Mouse (Mus musculus): ENCODE data around the gene Dmpk. TPM values are rescaled to one million over a fixed set of nuclear protein-coding genes. Genes with fewer than 3 reads are reported as not detected.

Dmpk gene
- polyA plus RNA-seq, 1 experiment from 2014 or later, result 9.4 TPM

DNA sequence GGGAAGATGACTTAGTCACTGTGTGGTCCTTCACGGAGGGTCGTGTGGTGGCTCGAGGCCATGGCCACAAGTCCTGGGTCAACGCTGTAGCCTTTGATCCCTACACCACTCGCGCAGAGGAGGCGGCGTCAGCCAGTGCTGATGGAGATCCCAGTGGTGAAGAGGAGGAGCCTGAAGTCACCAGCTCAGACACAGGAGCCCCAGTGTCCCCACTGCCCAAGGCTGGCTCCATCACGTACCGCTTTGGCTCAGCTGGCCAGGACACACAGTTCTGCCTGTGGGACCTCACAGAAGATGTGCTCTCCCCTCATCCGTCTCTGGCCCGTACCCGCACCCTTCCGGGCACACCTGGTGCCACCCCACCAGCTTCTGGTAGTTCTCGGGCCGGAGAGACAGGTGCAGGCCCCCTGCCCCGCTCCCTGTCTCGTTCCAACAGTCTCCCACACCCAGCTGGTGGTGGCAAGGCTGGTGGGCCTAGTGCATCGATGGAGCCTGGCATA, 3.1 kb upstream of the Dmpk start:
- ATAC-seq (ENCODE audit: low read depth), result no peak

DNA sequence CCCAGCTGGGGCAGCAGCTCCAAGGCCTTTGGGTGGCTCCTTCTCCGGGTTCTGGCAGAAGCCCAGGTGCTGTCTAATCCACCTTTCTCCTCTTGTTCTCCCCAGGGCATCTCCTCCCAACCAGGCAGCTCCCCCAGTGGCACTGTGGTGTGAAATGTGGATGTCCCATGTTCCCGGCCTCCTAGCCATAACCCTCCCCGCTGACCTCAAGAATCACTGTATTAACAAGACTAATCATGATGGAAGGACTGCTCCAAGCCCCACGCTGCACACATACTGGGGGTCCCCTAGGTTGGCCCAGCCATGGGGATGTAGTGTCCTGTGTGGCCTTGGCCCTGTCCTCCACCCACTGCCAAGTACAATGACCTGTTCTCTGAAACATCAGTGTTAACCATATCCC, 1.5 kb upstream of the Dmpk start:
- no peaks in the 10 kb centered on the region for H3K27me3 ChIP-seq (ENCODE audit: control insufficient read depth, insufficient read depth, low read length)
- H3K27ac ChIP-seq (ENCODE audit: low read depth, low read length), result no peak overlapping the region
- H3K36me3 ChIP-seq (ENCODE audit: control insufficient read depth, insufficient read depth, low read length), result peaks cover 44% of the 10 kb centered on the region
- H3K4me1 ChIP-seq (ENCODE audit: control insufficient read depth, insufficient read depth, low read length), result peaks cover 6% of the 10 kb centered on the region; the same call in 1 of the 2 replicates
- no peak for ATAC-seq (ENCODE audit: low read depth)
- H3K4me2 ChIP-seq (ENCODE audit: low read depth, low read length), result no peak overlapping the region
- H3K9ac ChIP-seq (replicated peaks; ENCODE audit: low read depth, low read length), result no peak overlapping the region
- H3K4me3 ChIP-seq (ENCODE audit: low read depth, low read length), result no peak overlapping the region
- WGBS, result 80% methylated on average over 4 of the region's 4 CpGs
- no peaks in the 10 kb centered on the region for H3K9me3 ChIP-seq (ENCODE audit: control insufficient read depth, low read length)

More for the DNA sequence above, 3.1 kb upstream of the Dmpk start:
- no peak overlapping the region for H3K4me3 ChIP-seq (ENCODE audit: low read depth, low read length)
- no peak overlapping the region for H3K9ac ChIP-seq (replicated peaks; ENCODE audit: low read depth, low read length)
- H3K9me3 ChIP-seq (ENCODE audit: control insufficient read depth, low read length), result no peaks in the 10 kb centered on the region
- H3K4me2 ChIP-seq (ENCODE audit: low read depth, low read length), result no peak overlapping the region
- 93% methylated on average over 19 of the region's 19 CpGs for WGBS
- no peaks in the 10 kb centered on the region; the same call in 1 of the 2 replicates for H3K27me3 ChIP-seq (ENCODE audit: control insufficient read depth, insufficient read depth, low read length)
- no peak overlapping the region for H3K27ac ChIP-seq (ENCODE audit: low read depth, low read length)
- peaks cover 11% of the 10 kb centered on the region; the same call in 1 of the 2 replicates for H3K4me1 ChIP-seq (ENCODE audit: control insufficient read depth, insufficient read depth, low read length)
- peaks cover 41% of the 10 kb centered on the region for H3K36me3 ChIP-seq (ENCODE audit: control insufficient read depth, insufficient read depth, low read length)

DNA sequence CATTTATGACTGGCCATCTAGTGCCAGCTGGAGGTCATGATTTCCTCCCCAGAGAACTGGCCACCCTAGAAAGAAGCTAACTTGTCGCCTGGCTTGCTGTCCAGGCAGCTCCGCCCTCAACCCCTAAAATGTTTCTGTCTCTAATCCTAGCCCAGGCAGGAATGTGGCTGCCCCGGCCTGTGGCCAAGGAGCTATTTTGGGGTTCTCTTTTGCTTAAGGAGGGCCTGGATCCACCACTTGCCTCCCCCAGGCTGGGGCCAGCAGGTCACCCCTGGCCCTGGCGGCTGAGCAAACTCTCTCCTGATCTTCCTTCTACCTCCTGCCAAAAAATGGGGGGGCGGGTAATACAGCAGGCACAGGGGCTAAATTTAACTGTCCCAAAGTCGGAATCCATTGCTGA, 553 bp upstream of the Dmpk start:
- WGBS, result 59% methylated on average over 6 of the region's 6 CpGs
- Histone ChIP-seq H3K9ac (replicated peaks; ENCODE audit: low read depth, low read length) (no peak overlapping the region), H3K9me3 (ENCODE audit: control insufficient read depth, low read length) (no peaks in the 10 kb centered on the region), H3K4me1 (ENCODE audit: control insufficient read depth, insufficient read depth, low read length) (no peaks in the 10 kb centered on the region), H3K4me3 (ENCODE audit: low read depth, low read length) (no peak overlapping the region), H3K36me3 (ENCODE audit: control insufficient read depth, insufficient read depth, low read length) (peaks cover 44% of the 10 kb centered on the region), H3K4me2 (ENCODE audit: low read depth, low read length) (no peak overlapping the region), H3K27ac (ENCODE audit: low read depth, low read length) (no peak overlapping the region), H3K27me3 (ENCODE audit: control insufficient read depth, insufficient read depth, low read length) (no peaks in the 10 kb centered on the region)
- no peak for ATAC-seq (ENCODE audit: low read depth)

DNA sequence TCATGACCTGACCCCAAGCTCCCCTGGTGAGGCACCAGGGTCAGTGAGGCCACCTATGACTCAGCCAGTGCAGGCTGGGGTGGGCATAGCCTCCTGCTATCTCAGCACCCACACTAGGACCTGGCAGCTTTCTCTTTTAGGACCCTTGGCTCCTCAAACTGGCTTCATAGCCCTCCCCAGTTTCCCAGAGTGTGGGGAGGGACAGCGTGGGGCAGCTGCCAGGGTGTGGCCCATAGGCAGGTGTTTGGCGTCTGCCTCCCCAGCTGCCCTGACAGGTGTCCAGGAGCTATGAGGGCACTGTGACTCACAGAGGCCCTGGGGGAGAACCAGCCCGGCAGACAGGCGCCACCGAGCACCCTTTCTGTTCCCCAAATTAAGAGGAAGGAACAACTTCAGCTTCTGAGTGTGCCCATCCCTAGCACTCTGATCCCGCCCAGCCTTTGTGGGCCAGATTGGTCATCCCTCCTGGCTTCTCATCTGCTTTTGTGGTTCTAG, 675 bp downstream of the Dmpk start:
- Histone ChIP-seq H3K9me3 (ENCODE audit: control insufficient read depth, low read length) (no peaks in the 10 kb centered on the region), H3K27me3 (ENCODE audit: control insufficient read depth, insufficient read depth, low read length) (no peaks in the 10 kb centered on the region), H3K9ac (replicated peaks; ENCODE audit: low read depth, low read length) (no peak overlapping the region), H3K27ac (ENCODE audit: low read depth, low read length) (no peak overlapping the region), H3K4me2 (ENCODE audit: low read depth, low read length) (no peak overlapping the region), H3K4me1 (ENCODE audit: control insufficient read depth, insufficient read depth, low read length) (no peaks in the 10 kb centered on the region), H3K36me3 (ENCODE audit: control insufficient read depth, insufficient read depth, low read length) (peaks cover 39% of the 10 kb centered on the region), H3K4me3 (ENCODE audit: low read depth, low read length) (no peak overlapping the region)
- ATAC-seq (ENCODE audit: low read depth), result no peak
- 88% methylated on average over 6 of the region's 6 CpGs for WGBS

DNA sequence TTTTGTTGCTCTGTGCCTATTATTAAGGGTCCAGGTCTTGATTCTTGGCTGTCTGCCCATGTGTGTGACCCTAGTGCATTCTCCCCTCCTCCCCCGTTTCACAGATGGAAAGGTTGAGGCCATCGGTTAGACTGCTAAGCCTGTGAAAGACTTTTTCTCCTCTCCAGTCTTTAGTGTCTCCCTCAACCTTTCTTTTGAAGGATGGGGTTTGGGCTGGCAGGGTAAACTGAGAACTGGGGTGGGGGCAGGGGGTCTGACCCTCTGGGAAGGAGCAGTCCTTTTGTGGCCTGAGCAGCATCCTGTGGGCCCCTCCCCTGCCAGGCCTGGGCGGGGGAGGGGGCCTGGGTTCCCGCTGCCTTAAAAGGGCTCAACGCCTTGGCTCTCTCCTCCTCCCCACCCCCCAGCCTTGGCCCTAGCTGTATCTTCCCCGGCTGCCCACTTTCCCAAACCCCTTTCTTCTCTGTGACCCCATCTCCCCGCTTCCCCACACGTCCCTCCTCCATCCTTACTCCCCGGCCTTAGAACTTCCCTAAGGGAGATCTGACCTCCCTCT, 1.3 kb downstream of the Dmpk start:
- H3K27me3 ChIP-seq (ENCODE audit: control insufficient read depth, insufficient read depth, low read length), result no peaks in the 10 kb centered on the region
- H3K9me3 ChIP-seq (ENCODE audit: control insufficient read depth, low read length), result no peaks in the 10 kb centered on the region
- no peak overlapping the region for H3K4me3 ChIP-seq (ENCODE audit: low read depth, low read length)
- no peak overlapping the region for H3K4me2 ChIP-seq (ENCODE audit: low read depth, low read length)
- no peak for ATAC-seq (ENCODE audit: low read depth)
- H3K27ac ChIP-seq (ENCODE audit: low read depth, low read length), result no peak overlapping the region
- no peaks in the 10 kb centered on the region for H3K4me1 ChIP-seq (ENCODE audit: control insufficient read depth, insufficient read depth, low read length)
- H3K36me3 ChIP-seq (ENCODE audit: control insufficient read depth, insufficient read depth, low read length), result peaks cover 35% of the 10 kb centered on the region
- WGBS, result 23% methylated on average over 8 of the region's 9 CpGs
- no peak overlapping the region for H3K9ac ChIP-seq (replicated peaks; ENCODE audit: low read depth, low read length)

- no peaks in the 10 kb centered on the region for H3K4me1 ChIP-seq (ENCODE audit: control insufficient read depth, insufficient read depth, low read length)
- no peak for ATAC-seq (ENCODE audit: low read depth)
- H3K4me2 ChIP-seq (ENCODE audit: low read depth, low read length), result no peak overlapping the region
- H3K9ac ChIP-seq (replicated peaks; ENCODE audit: low read depth, low read length), result no peak overlapping the region
- H3K9me3 ChIP-seq (ENCODE audit: control insufficient read depth, low read length), result no peaks in the 10 kb centered on the region
- H3K27ac ChIP-seq (ENCODE audit: low read depth, low read length), result no peak overlapping the region
- WGBS, result 10% methylated on average over 6 of the region's 6 CpGs
- no peak overlapping the region for H3K4me3 ChIP-seq (ENCODE audit: low read depth, low read length)
- H3K27me3 ChIP-seq (ENCODE audit: control insufficient read depth, insufficient read depth, low read length), result no peaks in the 10 kb centered on the region; the same call in 1 of the 2 replicates
- peaks cover 32% of the 10 kb centered on the region for H3K36me3 ChIP-seq (ENCODE audit: control insufficient read depth, insufficient read depth, low read length)
These were observed 1.8 kb downstream of the Dmpk start for GRCm38 (mm10) chr7:19085495-19085894.

DNA sequence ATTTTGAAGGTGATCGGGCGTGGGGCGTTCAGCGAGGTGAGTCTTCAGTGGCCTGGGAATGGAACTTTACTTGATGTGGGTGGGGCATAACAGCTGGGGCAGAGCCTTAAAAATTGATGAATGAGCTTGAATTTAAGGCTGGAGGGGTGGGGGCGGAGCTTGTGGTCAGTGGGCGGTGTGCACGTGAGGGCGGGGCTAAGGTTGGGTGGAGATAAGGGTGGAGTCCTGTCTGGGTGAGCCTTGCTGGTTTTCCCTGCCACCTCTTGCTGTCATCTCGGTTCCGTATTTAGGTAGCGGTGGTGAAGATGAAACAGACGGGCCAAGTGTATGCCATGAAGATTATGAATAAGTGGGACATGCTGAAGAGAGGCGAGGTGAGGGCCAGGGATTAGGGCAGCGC, 2.4 kb downstream of the Dmpk start:
- no peak overlapping the region for H3K9ac ChIP-seq (replicated peaks; ENCODE audit: low read depth, low read length)
- no peak overlapping the region for H3K27ac ChIP-seq (ENCODE audit: low read depth, low read length)
- H3K4me1 ChIP-seq (ENCODE audit: control insufficient read depth, insufficient read depth, low read length), result no peaks in the 10 kb centered on the region
- no peak for ATAC-seq (ENCODE audit: low read depth)
- H3K4me2 ChIP-seq (ENCODE audit: low read depth, low read length), result no peak overlapping the region
- no peaks in the 10 kb centered on the region for H3K9me3 ChIP-seq (ENCODE audit: control insufficient read depth, low read length)
- WGBS, result 17% methylated on average over 14 of the region's 14 CpGs
- H3K4me3 ChIP-seq (ENCODE audit: low read depth, low read length), result no peak overlapping the region
- peaks cover 32% of the 10 kb centered on the region; the same call in 1 of the 2 replicates for H3K36me3 ChIP-seq (ENCODE audit: control insufficient read depth, insufficient read depth, low read length)
- H3K27me3 ChIP-seq (ENCODE audit: control insufficient read depth, insufficient read depth, low read length), result no peaks in the 10 kb centered on the region; the same call in 1 of the 2 replicates

DNA sequence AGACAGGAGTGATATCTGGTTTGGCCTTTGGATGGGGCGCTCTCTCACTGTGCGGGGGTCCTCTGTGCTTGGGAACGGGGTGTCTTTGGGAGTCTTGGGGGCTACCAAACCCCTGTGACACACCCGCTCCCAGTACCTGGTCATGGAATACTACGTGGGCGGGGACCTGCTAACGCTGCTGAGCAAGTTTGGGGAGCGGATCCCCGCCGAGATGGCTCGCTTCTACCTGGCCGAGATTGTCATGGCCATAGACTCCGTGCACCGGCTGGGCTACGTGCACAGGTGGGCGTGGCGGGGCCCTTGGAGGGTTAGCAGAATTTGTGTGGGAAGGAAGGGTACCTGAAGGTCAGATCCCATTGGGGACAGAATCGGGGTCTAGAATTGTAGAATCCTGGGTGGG, 3.1 kb downstream of the Dmpk start:
- ATAC-seq (ENCODE audit: low read depth), result no peak

GRCm38 (mm10) chr7:19088813-19089212, 5.2 kb downstream of the Dmpk start:
- no peak for ATAC-seq (ENCODE audit: low read depth)
- Histone ChIP-seq H3K27me3 (ENCODE audit: control insufficient read depth, insufficient read depth, low read length) (no peaks in the 10 kb centered on the region; the same call in 1 of the 2 replicates), H3K4me3 (ENCODE audit: low read depth, low read length) (no peak overlapping the region), H3K4me2 (ENCODE audit: low read depth, low read length) (no peak overlapping the region), H3K9me3 (ENCODE audit: control insufficient read depth, low read length) (no peaks in the 10 kb centered on the region), H3K36me3 (ENCODE audit: control insufficient read depth, insufficient read depth, low read length) (peaks cover 18% of the 10 kb centered on the region; the same call in 1 of the 2 replicates), H3K4me1 (ENCODE audit: control insufficient read depth, insufficient read depth, low read length) (peaks cover 8% of the 10 kb centered on the region; the same call in 1 of the 2 replicates), H3K27ac (ENCODE audit: low read depth, low read length) (no peak overlapping the region), H3K9ac (replicated peaks; ENCODE audit: low read depth, low read length) (no peak overlapping the region)
- WGBS, result 48% methylated on average over 10 of the region's 10 CpGs

More for the DNA sequence above, 3.1 kb downstream of the Dmpk start:
- 60% methylated on average over 18 of the region's 18 CpGs for WGBS
- Histone ChIP-seq H3K36me3 (ENCODE audit: control insufficient read depth, insufficient read depth, low read length) (peaks cover 29% of the 10 kb centered on the region; the same call in 1 of the 2 replicates), H3K27me3 (ENCODE audit: control insufficient read depth, insufficient read depth, low read length) (no peaks in the 10 kb centered on the region; the same call in 1 of the 2 replicates), H3K4me2 (ENCODE audit: low read depth, low read length) (no peak overlapping the region), H3K4me3 (ENCODE audit: low read depth, low read length) (no peak overlapping the region), H3K4me1 (ENCODE audit: control insufficient read depth, insufficient read depth, low read length) (no peaks in the 10 kb centered on the region), H3K9ac (replicated peaks; ENCODE audit: low read depth, low read length) (no peak overlapping the region), H3K27ac (ENCODE audit: low read depth, low read length) (no peak overlapping the region), H3K9me3 (ENCODE audit: control insufficient read depth, low read length) (no peaks in the 10 kb centered on the region)

Data from neural tube, embryonic 14.5 days (tissue).